12 mouse cellular contexts compared by ENCODE assay signal in genomic region chr4:140616894-140617293, GRCm38 (mm10). TPM values are rescaled to one million over a fixed set of nuclear protein-coding genes. Genes with fewer than 3 reads are reported as not detected.
DNase-seq lines count a peak whose midpoint lies in the region; ATAC-seq and TF ChIP-seq lines count a peak whose summit lies in the region.
"Had no signal": no experiment of that assay in that cellular context is flagged by ENCODE, and none has a peak within 500 bp of the region (broad histone marks: within the 10 kb centered on the region; RNA-seq: fewer than 3 reads in every experiment).

No protein-coding gene starts in this region.

- peaks cover 11% of the 10 kb centered on the region; the same call in 1 of the 2 replicates for H3K4me1 ChIP-seq in lung, embryonic 14.5 days (ENCODE audit: insufficient read depth)
- peaks cover 52% of the 10 kb centered on the region for H3K4me1 ChIP-seq in kidney, embryonic 16.5 days (ENCODE audit: insufficient read depth, low read length)
- peaks cover 24% of the 10 kb centered on the region for H3K4me1 ChIP-seq in stomach, embryonic 15.5 days
- peaks cover 34% of the 10 kb centered on the region for H3K4me1 ChIP-seq in forebrain, embryonic 12.5 days

- peak; percentile 22; the same call in 1 of the 2 replicates for ATAC-seq in lung, embryonic 14.5 days (ENCODE audit: insufficient read depth)
- peak; percentile 35 for ATAC-seq in kidney, embryonic 16.5 days (ENCODE audit: low FRiP score, low TSS enrichment)
- peak; percentile 75 for ATAC-seq in stomach, embryonic 15.5 days (ENCODE audit: insufficient read depth, low FRiP score, low read depth)
- ATAC-seq in forebrain, embryonic 12.5 days (ENCODE audit: low FRiP score): no peak
- ATAC-seq: forebrain, embryonic 13.5 days had no signal

- peak overlapping the region; percentile 78 for H3K27ac ChIP-seq in gastrocnemius, adult 2 months
- H3K27ac ChIP-seq in lung, embryonic 14.5 days (ENCODE audit: low read depth): peak overlapping the region; percentile 1; the same call in 1 of the 2 replicates
- H3K27ac ChIP-seq in kidney, embryonic 16.5 days (ENCODE audit: low read length): peak overlapping the region; percentile 83
- H3K27ac ChIP-seq in stomach, embryonic 15.5 days: peak overlapping the region; percentile 71
- no peak overlapping the region for H3K27ac ChIP-seq in forebrain, embryonic 12.5 days
- H3K27ac ChIP-seq: neural tube, embryonic 12.5 days had no signal

- no peak overlapping the region for H3K4me3 ChIP-seq in gastrocnemius, adult 2 months
- H3K4me3 ChIP-seq in lung, embryonic 14.5 days (ENCODE audit: low read depth, low read length): no peak overlapping the region
- H3K4me3 ChIP-seq in kidney, embryonic 16.5 days (ENCODE audit: low read length): no peak overlapping the region
- H3K4me3 ChIP-seq in stomach, embryonic 15.5 days (replicated peaks): no peak overlapping the region
- H3K4me3 ChIP-seq in forebrain, embryonic 12.5 days (replicated peaks): no peak overlapping the region
- H3K4me3 ChIP-seq: forebrain, embryonic 13.5 days; neural tube, embryonic 12.5 days had no signal

- H3K36me3 ChIP-seq in lung, embryonic 14.5 days (ENCODE audit: insufficient read depth): peaks cover 19% of the 10 kb centered on the region; the same call in 1 of the 2 replicates
- no peaks in the 10 kb centered on the region for H3K36me3 ChIP-seq in kidney, embryonic 16.5 days (ENCODE audit: insufficient read depth, low read length)
- H3K36me3 ChIP-seq in stomach, embryonic 15.5 days: no peaks in the 10 kb centered on the region
- peaks cover 39% of the 10 kb centered on the region for H3K36me3 ChIP-seq in forebrain, embryonic 12.5 days (replicated peaks)
- H3K36me3 ChIP-seq: G1E had no signal

- intact Hi-C loops in gastrocnemius, adult 2 months (cut with DNase I): loop anchor here (5.0 kb wide), 2 partner anchors 35 to 60 kb away; no protein-coding TSS in a partner anchor

- H3K4me2 ChIP-seq in lung, embryonic 14.5 days: no peak overlapping the region
- H3K4me2 ChIP-seq in kidney, embryonic 16.5 days (replicated peaks; ENCODE audit: low read depth, low read length): no peak overlapping the region
- H3K4me2 ChIP-seq in stomach, embryonic 15.5 days: 0 out of 2 replicates have a peak overlapping the region, but pooled peaks have one; percentile 9
- no peak overlapping the region for H3K4me2 ChIP-seq in forebrain, embryonic 12.5 days
- H3K4me2 ChIP-seq: forebrain, embryonic 13.5 days; neural tube, embryonic 12.5 days had no signal

- WGBS in lung, embryonic 14.5 days: 59% methylated on average over 11 of the region's 11 CpGs
- WGBS in kidney, embryonic 16.5 days: 47% methylated on average over 11 of the region's 11 CpGs
- WGBS in stomach, embryonic 15.5 days: 79% methylated on average over 11 of the region's 11 CpGs
- 97% methylated on average over 11 of the region's 11 CpGs for WGBS in forebrain, embryonic 12.5 days

- H3K27me3 ChIP-seq in lung, embryonic 14.5 days (ENCODE audit: insufficient read depth, low read length): no peaks in the 10 kb centered on the region
- no peaks in the 10 kb centered on the region for H3K27me3 ChIP-seq in kidney, embryonic 16.5 days (ENCODE audit: insufficient read depth, low read length)
- no peaks in the 10 kb centered on the region for H3K27me3 ChIP-seq in stomach, embryonic 15.5 days (replicated peaks)
- no peaks in the 10 kb centered on the region for H3K27me3 ChIP-seq in forebrain, embryonic 12.5 days
- H3K27me3 ChIP-seq: forebrain, embryonic 13.5 days; neural tube, embryonic 12.5 days had no signal

- no peak for TF ChIP-seq CTCF in gastrocnemius, adult 2 months (IDR thresholded peaks at IDR 0.05)
- no peak for TF ChIP-seq CTCF in lung, embryonic 14.5 days (IDR thresholded peaks at IDR 0.05; ENCODE audit: low read depth)

- no peak overlapping the region for H3K9ac ChIP-seq in lung, embryonic 14.5 days
- H3K9ac ChIP-seq in kidney, embryonic 16.5 days (replicated peaks; ENCODE audit: low read length): peak overlapping the region; percentile 12; the same call in 1 of the 2 replicates
- no peak overlapping the region for H3K9ac ChIP-seq in stomach, embryonic 15.5 days
- H3K9ac ChIP-seq in forebrain, embryonic 12.5 days: no peak overlapping the region
- H3K9ac ChIP-seq: forebrain, embryonic 13.5 days; neural tube, embryonic 12.5 days had no signal

- no peak for DNase-seq in gastrocnemius, adult 2 months
- no peak for DNase-seq in gastrocnemius, postnatal 10 days
- peak; percentile 35 for DNase-seq in lung, embryonic 14.5 days
- DNase-seq in lung, postnatal 10 days: no peak
- no peak for DNase-seq in urinary bladder, adult 18-20 months (ENCODE audit: low spot score in 2 of 2)
- DNase-seq: right cerebral cortex, postnatal 14 days had no signal

- H3K9me3 ChIP-seq in lung, embryonic 14.5 days (ENCODE audit: low read depth, low read length): no peaks in the 10 kb centered on the region
- H3K9me3 ChIP-seq in kidney, embryonic 16.5 days (ENCODE audit: low read length): no peaks in the 10 kb centered on the region
- no peaks in the 10 kb centered on the region for H3K9me3 ChIP-seq in stomach, embryonic 15.5 days
- no peaks in the 10 kb centered on the region for H3K9me3 ChIP-seq in forebrain, embryonic 12.5 days
- H3K9me3 ChIP-seq: forebrain, embryonic 13.5 days; G1E; neural tube, embryonic 12.5 days had no signal

RNA-seq across cellular contexts. Expression of gene Arhgef10l, which starts 48.9 kb away (rescaled TPM):
- total RNA-seq in gastrocnemius, adult 2 months (2021): 10 to 100 TPM; 50.9 to 66.3 TPM
- 10 to 100 TPM; 50.3 to 53.7 TPM for total RNA-seq in gastrocnemius, postnatal 10 days (2021)
- polyA plus RNA-seq in lung, embryonic 14.5 days (2014; fragmentation: Nextera tagmentation; extraction: Ambion mirVana): 13.5 and 16.1 TPM in 2 replicates
- polyA plus RNA-seq in kidney, embryonic 16.5 days (2015; fragmentation: Nextera tagmentation; extraction: Ambion mirVana): 25.4 and 27.7 TPM in 2 replicates
- 15.2 and 15.9 TPM in 2 replicates for polyA plus RNA-seq in stomach, embryonic 15.5 days (2015; fragmentation: Nextera tagmentation; extraction: Ambion mirVana)
- 26.1 and 31.1 TPM in 2 replicates for polyA plus RNA-seq in forebrain, embryonic 12.5 days (2016; fragmentation: Nextera tagmentation; extraction: Ambion mirVana)
